Mouse (Mus musculus) midbrain, embryonic 12.5 days (tissue): ENCODE results near the gene Ehbp1. TPM values are rescaled to one million over a fixed set of nuclear protein-coding genes. Genes with fewer than 3 reads are reported as not detected.

Source experiments
- ATAC-seq: fragments of 200-750 bp; cut with Nextera tagmentation; 2 replicates; pipeline ENCODE4 v1.8.0; 2017; ENCODE audit warnings: low read depth, moderate TSS enrichment, moderate library complexity; ENCODE audit not compliant: low FRiP score
- H3K27ac ChIP-seq: fragments of 300-500 bp; sonication (generic); replicated peaks from 2 replicates; pipeline ENCODE4 v1.5.1; 2016; ENCODE audit warnings: mild to moderate bottlenecking
- H3K27me3 ChIP-seq: fragments of 300-500 bp; sonication (generic); 2 replicates; pipeline ENCODE4 v1.6.1; 2016; ENCODE audit warnings: mild to moderate bottlenecking
- H3K36me3 ChIP-seq: fragments of 300-500 bp; sonication (generic); 2 replicates; pipeline ENCODE4 v1.6.1; 2016
- H3K4me1 ChIP-seq: fragments of 300-500 bp; sonication (generic); 2 replicates; pipeline ENCODE4 v1.6.1; 2016
- H3K4me2 ChIP-seq: fragments of 300-500 bp; sonication (generic); replicated peaks from 2 replicates; pipeline ENCODE4 v1.6.1; 2016; ENCODE audit warnings: mild to moderate bottlenecking, moderate library complexity
- H3K4me3 ChIP-seq: fragments of 300-500 bp; sonication (generic); 2 replicates; pipeline ENCODE4 v1.5.1; 2016; ENCODE audit warnings: mild to moderate bottlenecking
- H3K9ac ChIP-seq: fragments of 300-500 bp; sonication (generic); replicated peaks from 2 replicates; pipeline ENCODE4 v1.6.1; 2016; ENCODE audit warnings: mild to moderate bottlenecking, moderate library complexity
- H3K9me3 ChIP-seq: fragments of 300-500 bp; sonication (generic); 2 replicates; pipeline ENCODE4 v1.6.1; 2016; ENCODE audit warnings: mild to moderate bottlenecking
- WGBS: fragments of 180-500 bp; shearing (Covaris S2); methylation state at CpG from one replicate; pipeline ENCODE4 v1.1.7; 2016; 5-methylcytosine and 5-hydroxymethylcytosine counted together
- polyA plus RNA-seq: library from polyadenylated mRNA; unstranded; fragments of >200 nt; fragmentation: Nextera tagmentation; extraction: Ambion mirVana; gene quantifications from 2 replicates; pipeline ENCODE4 v1.2.1, GENCODE M21; 2016

Gene Ehbp1
- polyA plus RNA-seq, 1 experiment from 2014 or later: 20.7 TPM

- Histone ChIP-seq H3K36me3 (no peaks in the 10 kb centered on the region), H3K27me3 (no peaks in the 10 kb centered on the region), H3K9ac (no peak overlapping the region), H3K9me3 (no peaks in the 10 kb centered on the region; the same call in 1 of the 2 replicates), H3K4me3 (no peak overlapping the region), H3K4me2 (no peak overlapping the region), H3K4me1 (no peaks in the 10 kb centered on the region), H3K27ac (no peak overlapping the region)
- no peak for ATAC-seq
- WGBS: 45% methylated on average over 2 of the region's 2 CpGs
Observed at GRCm38 (mm10) chr11:22225619-22226018, 116.5 kb downstream of the Ehbp1 start.

DNA sequence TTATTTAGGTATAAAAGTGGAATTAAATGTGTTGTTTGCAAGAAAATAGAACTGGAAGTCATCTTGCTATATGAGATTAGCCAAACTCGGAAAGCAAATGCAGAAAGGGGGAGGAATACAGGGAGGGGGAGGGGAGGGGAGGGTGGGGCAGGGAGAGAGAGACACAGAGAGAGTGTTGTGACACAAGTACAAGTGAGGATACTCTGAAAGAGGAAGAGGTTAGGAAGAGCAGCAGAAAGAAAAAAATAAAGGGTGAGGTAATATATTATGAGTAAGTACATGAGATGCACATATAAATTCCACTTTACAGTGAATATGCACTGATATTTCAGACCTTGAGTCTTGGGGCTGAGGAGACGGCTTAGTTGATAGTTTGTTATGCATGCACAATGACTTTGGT is 123.9 kb downstream of the Ehbp1 start:
- Histone ChIP-seq H3K4me3 (no peak overlapping the region), H3K9me3 (no peaks in the 10 kb centered on the region), H3K9ac (no peak overlapping the region), H3K36me3 (no peaks in the 10 kb centered on the region), H3K4me1 (no peaks in the 10 kb centered on the region), H3K4me2 (no peak overlapping the region), H3K27me3 (no peaks in the 10 kb centered on the region), H3K27ac (no peak overlapping the region)
- WGBS: 75% methylated on average over 2 of the region's 2 CpGs
- ATAC-seq: no peak

DNA sequence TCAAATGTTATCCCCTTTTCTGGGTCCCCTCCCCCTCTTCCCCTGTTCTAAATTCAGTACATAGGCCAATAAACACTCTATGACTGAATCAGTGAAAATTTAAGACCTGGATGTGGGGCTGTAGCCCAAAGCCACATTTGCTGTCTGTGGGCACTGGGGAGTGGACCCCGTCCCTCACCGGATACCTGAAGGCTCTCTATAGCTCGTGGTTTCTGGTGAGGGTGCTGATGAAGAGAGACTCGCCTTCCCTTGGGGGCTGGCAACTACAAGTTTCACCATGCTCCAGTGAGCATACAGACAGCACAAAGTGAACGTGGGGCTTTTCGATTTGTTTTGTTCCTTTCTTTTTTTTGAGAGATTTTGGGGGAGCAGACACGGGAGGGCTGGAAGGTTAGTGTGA is 125.2 kb downstream of the Ehbp1 start:
- no peaks in the 10 kb centered on the region for H3K36me3 ChIP-seq
- 32% methylated on average over 7 of the region's 7 CpGs for WGBS

GRCm38 (mm10) chr11:22206611-22207010 is 135.5 kb downstream of the Ehbp1 start:
- H3K27me3 ChIP-seq: no peaks in the 10 kb centered on the region
- peaks cover 6% of the 10 kb centered on the region for H3K4me1 ChIP-seq
- H3K9ac ChIP-seq: no peak overlapping the region
- no peak overlapping the region for H3K4me2 ChIP-seq
- peak; percentile 79 for ATAC-seq
- H3K4me3 ChIP-seq: no peak overlapping the region
- no peaks in the 10 kb centered on the region for H3K9me3 ChIP-seq
- H3K27ac ChIP-seq: no peak overlapping the region
- WGBS: 12% methylated on average over 1 of the region's 1 CpGs
- no peaks in the 10 kb centered on the region for H3K36me3 ChIP-seq

More for the DNA sequence above, 125.2 kb downstream of the Ehbp1 start:
- Histone ChIP-seq H3K9me3 (no peaks in the 10 kb centered on the region), H3K4me1 (no peaks in the 10 kb centered on the region), H3K4me2 (no peak overlapping the region), H3K9ac (no peak overlapping the region), H3K27me3 (no peaks in the 10 kb centered on the region), H3K27ac (no peak overlapping the region), H3K4me3 (no peak overlapping the region)
- ATAC-seq: no peak

DNA sequence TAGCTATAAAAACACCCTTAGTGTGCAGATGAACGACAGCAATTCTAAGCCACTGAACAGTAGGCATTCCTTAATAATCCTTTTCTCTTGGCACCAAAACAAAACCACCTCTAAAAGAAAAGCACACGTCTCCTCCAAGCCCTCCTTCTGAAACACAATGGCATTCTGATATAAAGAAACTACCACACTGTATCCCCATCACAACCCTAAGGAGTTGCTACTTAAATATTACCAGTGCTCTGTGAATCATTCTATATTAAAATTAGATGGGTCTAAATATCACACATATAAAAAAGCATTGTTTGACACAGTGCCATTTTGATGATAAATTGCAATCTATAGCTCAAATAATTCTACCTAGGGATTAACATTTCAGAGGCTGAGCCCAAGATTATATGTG is 135.9 kb downstream of the Ehbp1 start:
- Histone ChIP-seq H3K27me3 (no peaks in the 10 kb centered on the region), H3K9ac (no peak overlapping the region), H3K4me2 (no peak overlapping the region), H3K4me1 (peaks cover 6% of the 10 kb centered on the region), H3K27ac (no peak overlapping the region), H3K9me3 (no peaks in the 10 kb centered on the region), H3K4me3 (no peak overlapping the region), H3K36me3 (no peaks in the 10 kb centered on the region)
- ATAC-seq: peak; percentile 47; the same call in 1 of the 2 replicates
- 18% methylated on average over 2 of the region's 2 CpGs for WGBS

- Histone ChIP-seq H3K4me1 (peaks cover 15% of the 10 kb centered on the region), H3K9ac (no peak overlapping the region), H3K9me3 (no peaks in the 10 kb centered on the region), H3K4me2 (no peak overlapping the region), H3K27me3 (no peaks in the 10 kb centered on the region), H3K36me3 (no peaks in the 10 kb centered on the region), H3K4me3 (no peak overlapping the region), H3K27ac (no peak overlapping the region)
- WGBS: 92% methylated on average over 5 of the region's 5 CpGs
- ATAC-seq: no peak
Observed at GRCm38 (mm10) chr11:22203413-22203812, 138.7 kb downstream of the Ehbp1 start.

GRCm38 (mm10) chr11:22201125-22201524 is 141.0 kb downstream of the Ehbp1 start:
- H3K9ac ChIP-seq: no peak overlapping the region
- H3K4me1 ChIP-seq: peaks cover 21% of the 10 kb centered on the region
- no peak overlapping the region for H3K4me2 ChIP-seq
- no peak overlapping the region for H3K27ac ChIP-seq
- no peaks in the 10 kb centered on the region for H3K9me3 ChIP-seq
- ATAC-seq: no peak
- H3K36me3 ChIP-seq: no peaks in the 10 kb centered on the region
- H3K27me3 ChIP-seq: no peaks in the 10 kb centered on the region
- H3K4me3 ChIP-seq: no peak overlapping the region
- WGBS: 85% methylated on average over 8 of the region's 8 CpGs

- no peak overlapping the region for H3K4me2 ChIP-seq
- H3K4me3 ChIP-seq: no peak overlapping the region
- no peaks in the 10 kb centered on the region for H3K36me3 ChIP-seq
- H3K27ac ChIP-seq: no peak overlapping the region
- ATAC-seq: no peak
- H3K9me3 ChIP-seq: no peaks in the 10 kb centered on the region
- H3K27me3 ChIP-seq: no peaks in the 10 kb centered on the region
- H3K9ac ChIP-seq: no peak overlapping the region
- H3K4me1 ChIP-seq: peaks cover 15% of the 10 kb centered on the region
- WGBS: 26% methylated on average over 3 of the region's 3 CpGs
Observed at GRCm38 (mm10) chr11:22199881-22200280, 142.2 kb downstream of the Ehbp1 start.

DNA sequence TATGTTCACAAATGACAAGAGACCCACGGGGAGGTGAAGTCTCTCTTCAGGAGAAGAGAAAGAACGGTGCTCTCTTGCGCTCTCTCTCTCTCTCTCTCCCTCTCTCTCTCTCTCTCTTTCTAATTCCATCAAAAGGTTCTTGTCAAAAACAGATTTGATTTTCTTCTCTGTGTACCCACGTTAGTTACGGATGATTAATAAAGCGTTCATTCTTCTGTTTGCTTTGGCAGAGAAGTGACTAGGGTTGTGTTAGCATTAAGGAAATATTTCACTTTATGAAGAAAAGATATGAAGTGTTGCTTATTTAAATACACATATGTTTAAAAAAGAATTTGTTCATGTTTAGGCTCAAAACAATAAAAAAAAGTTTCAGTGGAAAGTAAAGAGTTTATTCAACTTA is 143.7 kb downstream of the Ehbp1 start:
- WGBS: 12% methylated on average over 6 of the region's 6 CpGs
- no peaks in the 10 kb centered on the region for H3K36me3 ChIP-seq
- H3K4me3 ChIP-seq: no peak overlapping the region
- H3K27ac ChIP-seq: no peak overlapping the region
- H3K9ac ChIP-seq: no peak overlapping the region
- H3K4me2 ChIP-seq: no peak overlapping the region
- no peaks in the 10 kb centered on the region for H3K9me3 ChIP-seq
- H3K4me1 ChIP-seq: peaks cover 15% of the 10 kb centered on the region
- ATAC-seq: no peak
- no peaks in the 10 kb centered on the region for H3K27me3 ChIP-seq

DNA sequence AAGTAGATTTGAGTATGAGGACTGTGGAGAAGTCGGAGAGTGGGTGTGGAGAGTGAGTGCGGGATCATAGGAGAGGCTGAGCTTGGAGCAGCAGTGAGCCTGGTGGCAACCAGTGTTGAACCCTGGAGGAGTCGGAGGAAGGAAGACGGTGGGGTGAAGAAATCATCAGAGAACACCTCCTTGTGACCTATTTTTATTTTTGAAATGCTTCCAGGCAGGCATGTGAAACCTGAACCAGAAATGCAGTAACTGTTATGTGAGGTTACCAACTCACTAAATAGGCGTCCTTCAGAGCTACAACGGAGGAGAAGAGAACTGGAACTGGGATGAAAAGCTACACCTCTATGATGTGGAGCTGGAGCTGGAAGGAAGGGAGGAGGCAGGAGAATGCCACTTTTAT is 144.2 kb downstream of the Ehbp1 start:
- no peaks in the 10 kb centered on the region for H3K27me3 ChIP-seq
- no peak for ATAC-seq
- H3K4me2 ChIP-seq: no peak overlapping the region
- no peak overlapping the region for H3K9ac ChIP-seq
- H3K9me3 ChIP-seq: no peaks in the 10 kb centered on the region
- 68% methylated on average over 6 of the region's 6 CpGs for WGBS
- H3K36me3 ChIP-seq: no peaks in the 10 kb centered on the region
- H3K4me1 ChIP-seq: peaks cover 15% of the 10 kb centered on the region
- H3K27ac ChIP-seq: no peak overlapping the region
- no peak overlapping the region for H3K4me3 ChIP-seq

GRCm38 (mm10) chr11:22196776-22197175 is 145.3 kb downstream of the Ehbp1 start:
- no peak for ATAC-seq
- Histone ChIP-seq H3K4me3 (no peak overlapping the region), H3K4me2 (no peak overlapping the region), H3K36me3 (no peaks in the 10 kb centered on the region), H3K27ac (no peak overlapping the region), H3K4me1 (peaks cover 15% of the 10 kb centered on the region), H3K27me3 (no peaks in the 10 kb centered on the region), H3K9ac (no peak overlapping the region), H3K9me3 (no peaks in the 10 kb centered on the region)
- WGBS: 83% methylated on average over 4 of the region's 4 CpGs

GRCm38 (mm10) chr11:22194607-22195006 is 147.5 kb downstream of the Ehbp1 start:
- 75% methylated on average over 3 of the region's 3 CpGs for WGBS
- H3K4me2 ChIP-seq: no peak overlapping the region

GRCm38 (mm10) chr11:22190576-22190975 is 151.5 kb downstream of the Ehbp1 start:
- WGBS: 81% methylated on average over 3 of the region's 3 CpGs
- Histone ChIP-seq H3K4me1 (no peaks in the 10 kb centered on the region), H3K4me3 (no peak overlapping the region), H3K4me2 (no peak overlapping the region), H3K27me3 (no peaks in the 10 kb centered on the region), H3K9ac (no peak overlapping the region), H3K27ac (no peak overlapping the region), H3K9me3 (no peaks in the 10 kb centered on the region), H3K36me3 (no peaks in the 10 kb centered on the region)
- no peak for ATAC-seq

More at GRCm38 (mm10) chr11:22194607-22195006, 147.5 kb downstream of the Ehbp1 start:
- Histone ChIP-seq H3K27me3 (no peaks in the 10 kb centered on the region), H3K36me3 (no peaks in the 10 kb centered on the region), H3K4me1 (peaks cover 12% of the 10 kb centered on the region), H3K27ac (no peak overlapping the region), H3K9ac (no peak overlapping the region), H3K9me3 (no peaks in the 10 kb centered on the region), H3K4me3 (no peak overlapping the region)
- ATAC-seq: no peak
